Mouse (Mus musculus): Measurements from ENCODE around the gene Yy2.

DNA sequence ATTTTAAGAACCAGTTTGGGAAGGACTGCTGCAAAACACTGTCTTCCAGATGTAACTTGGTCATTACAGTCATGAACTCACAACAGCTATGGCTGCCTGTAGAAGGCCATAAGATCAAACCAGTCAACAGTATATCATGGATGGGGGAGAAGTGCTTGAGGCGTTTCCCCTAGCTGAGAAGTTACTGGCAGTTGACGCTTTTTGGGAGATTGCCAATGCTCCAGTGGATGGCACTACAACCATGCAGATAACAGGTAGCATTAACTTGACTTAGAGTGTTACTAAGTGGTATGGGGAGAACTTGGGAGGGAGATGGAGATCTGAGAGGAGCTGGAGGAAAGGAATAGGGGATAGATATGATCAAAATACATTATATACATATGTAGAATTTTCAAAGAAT is 5.9 kb upstream of the Yy2 start:
- TF ChIP-seq POLR2A (IDR thresholded peaks at IDR 0.05; ENCODE audit: borderline replicate concordance, extremely low read depth, low read depth, low read length) (no peak), CTCF (IDR thresholded peaks at IDR 0.05; ENCODE audit: insufficient read depth, low read length) (no peak)

Measured in lung, adult 2 months (tissue).